Mouse (Mus musculus): ENCODE measurements around the gene Mtcl1.

Mtcl1 gene

DNA sequence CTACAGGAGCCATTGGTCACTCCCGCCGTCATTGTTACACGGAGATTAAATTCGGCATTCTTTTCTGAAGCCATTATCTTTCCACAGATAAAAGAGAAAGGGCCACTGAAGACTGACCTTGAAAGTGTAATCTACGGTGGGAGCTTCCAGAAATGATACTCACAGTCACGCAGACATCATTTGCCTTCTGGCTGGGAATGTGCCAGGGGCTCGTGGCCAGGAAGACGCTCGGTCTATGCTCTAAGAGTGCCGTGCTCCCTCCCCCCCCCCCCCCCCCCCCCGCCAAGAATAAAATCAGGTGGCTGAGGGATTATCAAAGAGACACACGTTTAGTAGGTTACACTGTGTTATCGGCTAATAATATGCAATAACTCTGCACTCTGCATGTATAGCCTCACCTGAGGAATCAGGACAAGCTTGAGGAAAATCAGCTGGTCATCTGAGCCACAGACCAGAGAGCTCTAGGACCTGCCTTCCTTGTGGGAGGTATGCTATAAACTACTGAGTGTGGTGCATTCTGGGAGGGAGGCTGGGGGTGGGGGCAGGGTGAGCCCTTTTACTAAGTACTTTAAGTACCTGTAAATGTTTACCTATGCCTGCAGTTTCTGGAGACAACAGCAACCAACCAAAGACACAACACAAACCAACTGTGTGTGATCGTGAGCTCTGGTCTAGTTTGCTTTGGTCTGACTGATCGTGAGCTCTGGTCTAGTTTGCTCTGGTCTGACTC, 87.1 kb downstream of the Mtcl1 start:
- no peak for DNase-seq (ENCODE audit: low read depth)

GRCm38 (mm10) chr17:66358026-66358978, 91.2 kb downstream of the Mtcl1 start:
- DNase-seq (ENCODE audit: low read depth) = no peak

GRCm38 (mm10) chr17:66357171-66358025, 92.2 kb downstream of the Mtcl1 start:
- DNase-seq (ENCODE audit: low read depth) = no peak

- DNase-seq (ENCODE audit: low read depth) = no peak
Observed at GRCm38 (mm10) chr17:66353907-66354306, 95.6 kb downstream of the Mtcl1 start.

- DNase-seq (ENCODE audit: low read depth) = no peak
Observed at GRCm38 (mm10) chr17:66352847-66353643, 96.5 kb downstream of the Mtcl1 start.

DNA sequence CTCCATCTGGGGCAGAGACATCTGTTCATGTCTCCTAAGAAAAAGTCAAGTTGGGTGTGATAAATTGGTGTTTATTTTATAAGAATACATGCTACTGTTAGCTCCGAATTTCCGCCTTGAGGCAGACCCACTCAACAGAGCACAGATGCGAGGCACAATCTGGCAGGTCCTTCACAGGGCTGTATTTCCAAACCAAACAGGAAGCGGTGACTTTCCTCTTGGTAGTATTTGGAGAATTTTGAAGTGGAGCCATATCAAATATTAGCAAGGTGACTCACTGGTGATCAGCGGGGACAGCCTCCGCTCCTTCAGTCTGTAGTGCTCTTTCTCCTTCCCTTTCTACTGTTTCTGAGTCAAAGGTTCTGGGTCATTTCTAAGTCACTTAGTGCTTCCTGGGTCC, 97.3 kb downstream of the Mtcl1 start:
- DNase-seq (ENCODE audit: low read depth) = no peak

DNA sequence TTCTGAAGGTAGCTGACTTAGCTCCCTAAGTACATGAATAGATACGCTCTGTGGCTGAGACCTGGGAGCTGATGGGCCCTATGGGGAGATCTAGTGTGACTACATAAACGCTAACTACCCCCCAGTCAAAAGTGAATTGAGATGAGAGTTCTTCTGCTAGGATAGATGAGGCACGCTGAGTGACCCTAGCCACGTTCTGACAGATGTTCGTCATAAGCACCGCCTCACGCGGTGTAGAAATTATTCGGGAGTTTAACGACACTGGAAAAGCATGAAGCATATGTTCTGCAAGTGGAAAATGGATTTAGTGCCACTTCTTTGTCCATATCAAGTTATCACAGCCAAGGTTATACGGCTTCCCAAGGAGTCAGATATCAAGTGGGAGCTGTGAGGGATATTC, 98.9 kb downstream of the Mtcl1 start:
- DNase-seq (ENCODE audit: low read depth) = no peak

DNA sequence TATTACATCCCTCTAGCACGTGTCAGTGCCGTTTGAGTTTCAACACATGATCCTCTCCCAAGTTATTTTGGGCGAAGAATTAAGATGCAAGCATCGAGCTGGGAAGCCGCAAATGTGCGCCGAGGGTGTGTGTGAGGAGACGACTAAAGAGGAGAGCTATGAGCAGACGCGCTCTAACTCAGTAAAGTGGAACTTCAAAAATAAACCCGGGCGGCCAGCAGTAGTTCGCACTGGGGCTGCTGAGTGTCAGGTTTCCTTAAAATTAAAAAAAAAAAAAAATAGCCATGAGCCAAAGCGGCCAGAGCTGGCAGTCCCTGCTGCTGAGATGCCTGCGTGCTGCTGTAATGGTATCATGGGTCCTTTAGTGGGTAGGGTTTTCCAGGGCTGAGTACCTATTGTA, 99.4 kb downstream of the Mtcl1 start:
- DNase-seq (ENCODE audit: low read depth) = no peak

DNA sequence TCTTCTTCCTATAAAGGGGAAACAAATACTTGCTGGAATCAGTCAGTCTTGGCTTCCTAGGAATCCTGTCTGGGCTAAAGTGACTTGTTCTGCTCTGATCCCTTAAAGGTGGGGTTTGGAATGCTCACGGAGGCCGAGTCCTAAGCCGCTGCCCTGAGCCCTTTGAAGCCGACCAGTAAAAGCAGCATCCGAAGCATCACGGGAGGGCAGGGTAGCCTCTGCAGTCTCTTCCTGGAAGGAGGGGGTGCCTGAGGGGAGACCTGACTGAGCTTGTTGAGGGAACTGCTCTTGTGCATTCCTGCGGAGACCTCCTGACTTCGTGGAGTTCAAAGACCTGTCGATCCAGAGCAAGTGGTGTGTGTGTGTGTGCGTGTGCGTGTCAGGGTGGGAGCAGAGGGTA, 103.2 kb downstream of the Mtcl1 start:
- no peak for DNase-seq (ENCODE audit: low read depth)

GRCm38 (mm10) chr17:66345680-66346079, 103.9 kb downstream of the Mtcl1 start:
- no peak for DNase-seq (ENCODE audit: low read depth)

GRCm38 (mm10) chr17:66342932-66343331, 106.6 kb downstream of the Mtcl1 start:
- no peak for DNase-seq (ENCODE audit: low read depth)

GRCm38 (mm10) chr17:66341670-66342069, 107.9 kb downstream of the Mtcl1 start:
- DNase-seq (ENCODE audit: low read depth) = no peak

- no peak for DNase-seq (ENCODE audit: low read depth)
Observed at GRCm38 (mm10) chr17:66340798-66341197, 108.8 kb downstream of the Mtcl1 start.

DNA sequence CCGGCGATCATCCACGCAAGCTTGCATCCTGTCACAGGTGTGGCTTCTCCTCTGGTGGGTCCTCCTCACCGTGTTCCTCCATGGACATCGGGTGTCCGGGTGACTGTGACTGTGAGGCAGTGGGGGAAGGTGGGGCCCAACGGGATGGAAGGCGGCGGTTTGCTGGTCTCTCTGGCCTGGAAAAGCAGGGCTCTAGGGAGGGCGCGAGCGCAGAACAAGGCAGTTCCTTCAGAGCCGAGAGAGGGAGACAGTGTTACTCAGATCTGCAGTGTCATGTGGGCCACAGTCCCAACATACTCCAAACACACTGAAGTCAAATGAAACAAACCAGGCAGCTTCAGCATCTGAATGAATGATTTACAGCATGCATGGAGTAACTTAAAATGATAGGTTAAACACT, 111.6 kb downstream of the Mtcl1 start:
- no peak for DNase-seq (ENCODE audit: low read depth)

DNA sequence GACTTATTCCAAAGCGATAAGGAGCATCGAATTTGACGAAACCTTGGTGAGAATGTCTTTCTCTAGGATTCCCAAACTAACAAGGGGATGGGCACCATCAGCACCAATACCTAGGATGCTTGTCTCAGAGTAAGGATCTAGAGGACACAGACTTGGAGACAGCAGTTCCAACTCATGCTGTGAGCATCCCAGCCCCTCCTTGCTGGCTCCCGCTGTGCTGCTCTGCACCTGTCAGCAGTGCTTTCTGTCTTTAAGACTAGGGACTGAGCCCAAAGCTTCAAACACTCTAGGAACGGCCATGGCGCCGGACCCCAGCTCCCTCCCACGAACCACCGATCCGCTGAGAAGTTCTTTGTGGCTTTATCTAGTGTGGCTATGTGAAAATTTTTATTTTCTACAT, 114.0 kb downstream of the Mtcl1 start:
- DNase-seq (ENCODE audit: low read depth) = no peak

GRCm38 (mm10) chr17:66334894-66335293, 114.7 kb downstream of the Mtcl1 start:
- no peak for DNase-seq (ENCODE audit: low read depth)

GRCm38 (mm10) chr17:66331207-66331606, 118.3 kb downstream of the Mtcl1 start:
- no peak for DNase-seq (ENCODE audit: low read depth)

DNA sequence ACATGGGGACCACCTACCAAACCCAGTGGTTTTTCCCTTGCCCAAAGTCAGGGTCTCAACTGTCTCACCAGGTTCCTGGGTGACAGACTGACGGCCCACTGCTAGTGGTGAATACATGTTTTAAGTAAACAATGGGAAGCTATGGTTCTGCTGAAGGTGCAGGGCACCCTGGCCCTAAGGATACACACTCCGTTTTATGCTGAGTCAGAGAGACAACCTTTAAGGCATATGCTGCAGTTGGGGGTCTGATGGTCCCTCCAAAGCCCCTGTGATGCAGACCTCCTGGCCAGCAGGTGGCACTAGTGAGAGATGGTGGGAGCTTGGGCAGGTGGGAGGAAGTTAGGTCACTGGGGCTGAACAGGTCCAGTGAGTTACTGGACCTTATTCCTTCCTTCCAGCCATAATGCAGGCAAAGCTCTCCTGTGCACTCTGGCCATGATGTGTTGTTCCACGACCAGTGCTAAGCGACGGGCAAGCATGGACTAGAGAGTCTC, 123.0 kb downstream of the Mtcl1 start:
- no peak for DNase-seq (ENCODE audit: low read depth)

DNA sequence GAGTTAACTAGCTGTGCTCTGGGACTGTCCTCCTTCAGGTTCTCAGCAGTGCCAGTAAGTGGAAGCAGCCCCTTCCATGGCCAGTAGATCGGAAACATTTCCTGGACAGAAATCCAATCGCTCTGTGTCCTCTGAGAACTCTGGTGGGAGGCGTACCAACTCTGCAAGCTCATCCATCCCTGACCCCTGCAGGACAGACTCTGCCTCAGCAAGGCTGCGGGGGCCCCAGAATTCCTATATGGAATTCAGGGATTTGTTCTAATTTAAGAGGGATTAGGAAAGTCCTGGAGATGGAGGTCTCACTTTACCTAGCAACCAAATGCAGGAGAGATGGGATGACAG, 123.4 kb downstream of the Mtcl1 start:
- no peak for DNase-seq (ENCODE audit: low read depth)

GRCm38 (mm10) chr17:66325440-66326203, 123.9 kb downstream of the Mtcl1 start:
- no peak for DNase-seq (ENCODE audit: low read depth)

- DNase-seq (ENCODE audit: low read depth) = no peak
Observed at GRCm38 (mm10) chr17:66324836-66325235, 124.7 kb downstream of the Mtcl1 start.

Measured in c-Kit-positive CD71-negative TER-119-negative erythroid progenitor cells, embryonic 14.5 days (primary cell).